In genomic region chr17:34849722-34850516, GRCm38 (mm10) we compare ENCODE assay signal across 8 mouse cellular contexts. TPM values are rescaled to one million over a fixed set of nuclear protein-coding genes. Genes with fewer than 3 reads are reported as not detected.
DNase-seq lines count a peak whose midpoint lies in the region; ATAC-seq and TF ChIP-seq lines count a peak whose summit lies in the region.

Gene Skiv2l, minus strand, starts transcription at chr17:34850210.
Gene Nelfe, plus strand, starts transcription at chr17:34850391.

- H3K9ac ChIP-seq in kidney, embryonic 14.5 days (ENCODE audit: low read depth, low read length): peak within 1 kb of the TSS; percentile 85
- H3K9ac ChIP-seq in limb, embryonic 15.5 days: peak within 1 kb of the TSS; percentile 95

- peaks cover 59% of the 10 kb centered on the region for H3K36me3 ChIP-seq in kidney, embryonic 14.5 days (ENCODE audit: control insufficient read depth, insufficient read depth, low read length)
- peaks cover 61% of the 10 kb centered on the region for H3K36me3 ChIP-seq in limb, embryonic 15.5 days

- WGBS in kidney, embryonic 14.5 days: under 1% methylated on average over 65 of the region's 65 CpGs
- under 1% methylated on average over 58 of the region's 65 CpGs for WGBS in limb, embryonic 15.5 days

- no peaks in the 10 kb centered on the region for H3K9me3 ChIP-seq in kidney, embryonic 14.5 days (ENCODE audit: control insufficient read depth, low read length)
- H3K9me3 ChIP-seq in limb, embryonic 15.5 days: no peaks in the 10 kb centered on the region

- TF ChIP-seq POLR2A in bone marrow macrophage, adult 2 months (IDR thresholded peaks at IDR 0.05; ENCODE audit: borderline replicate concordance, low read depth, low read length): no peak
- peak; percentile 64 for TF ChIP-seq POLR2A in embryonic fibroblast, embryonic 13.5 days (IDR thresholded peaks at IDR 0.05; ENCODE audit: low read depth, low read length)

- H3K4me1 ChIP-seq in bone marrow macrophage, adult 2 months (ENCODE audit: control insufficient read depth, insufficient read depth, low read length): peaks cover 9% of the 10 kb centered on the region
- 0 out of 2 replicates have a peak, but pooled peaks cover 3% of the 10 kb centered on the region for H3K4me1 ChIP-seq in embryonic fibroblast, embryonic 13.5 days (ENCODE audit: control insufficient read depth, insufficient read depth, low read length)
- H3K4me1 ChIP-seq in kidney, embryonic 14.5 days (ENCODE audit: control insufficient read depth, insufficient read depth, low read length): peaks cover 13% of the 10 kb centered on the region
- peaks cover 21% of the 10 kb centered on the region for H3K4me1 ChIP-seq in limb, embryonic 15.5 days

- peak within 1 kb of the TSS; percentile 90 for H3K4me2 ChIP-seq in kidney, embryonic 14.5 days (replicated peaks; ENCODE audit: low read depth, low read length)
- H3K4me2 ChIP-seq in limb, embryonic 15.5 days: peak within 1 kb of the TSS; percentile 93

- H3K27ac ChIP-seq in bone marrow macrophage, adult 2 months (ENCODE audit: insufficient read depth, low read depth, low read length): 0 out of 2 replicates have a peak within 1 kb of the TSS, but pooled peaks have one; percentile 3
- no peak within 1 kb of the TSS for H3K27ac ChIP-seq in embryonic fibroblast, embryonic 13.5 days (ENCODE audit: insufficient read depth, low read length)
- peak within 1 kb of the TSS; percentile 17; the same call in 1 of the 2 replicates for H3K27ac ChIP-seq in kidney, embryonic 14.5 days (ENCODE audit: low read depth, low read length)
- H3K27ac ChIP-seq in limb, embryonic 15.5 days: peak within 1 kb of the TSS; percentile 63; the same call in 1 of the 2 replicates

- TF ChIP-seq CTCF in bone marrow macrophage, adult 2 months (IDR thresholded peaks at IDR 0.05; ENCODE audit: low read depth, low read length): no peak
- TF ChIP-seq CTCF in embryonic fibroblast, embryonic 13.5 days (IDR thresholded peaks at IDR 0.05; ENCODE audit: borderline replicate concordance, insufficient read depth, low read length): no peak

- no peaks in the 10 kb centered on the region for H3K27me3 ChIP-seq in kidney, embryonic 14.5 days (ENCODE audit: control insufficient read depth, insufficient read depth, low read length)
- H3K27me3 ChIP-seq in limb, embryonic 15.5 days: no peaks in the 10 kb centered on the region

- DNase-seq in A20 (ENCODE audit: low read depth, low spot score): peak; percentile 99
- DNase-seq in heart, adult 9 months (ENCODE audit: low spot score in 2 of 2): peak; percentile 93 to 97
- DNase-seq in monocyte, adult 2 months (ENCODE audit: low read depth in 1 of 2, low spot score in 2 of 2): peak; percentile 93 to 97
- DNase-seq in spleen, postnatal 36 days (ENCODE audit: low spot score in 2 of 2): peak; percentile 97 to 98

- peak; percentile 96 for ATAC-seq in kidney, embryonic 14.5 days (ENCODE audit: low FRiP score, low TSS enrichment)
- peak; percentile 94 for ATAC-seq in limb, embryonic 15.5 days (ENCODE audit: insufficient number of reproducible peaks, low FRiP score, low TSS enrichment, low read depth)

- H3K4me3 ChIP-seq in bone marrow macrophage, adult 2 months (ENCODE audit: insufficient read depth, low read length): peak within 1 kb of the TSS; percentile 87
- peak within 1 kb of the TSS; percentile 88 for H3K4me3 ChIP-seq in embryonic fibroblast, embryonic 13.5 days (ENCODE audit: insufficient read depth, low read length)
- peak within 1 kb of the TSS; percentile 95 for H3K4me3 ChIP-seq in kidney, embryonic 14.5 days (ENCODE audit: low read length)
- H3K4me3 ChIP-seq in limb, embryonic 15.5 days: peak within 1 kb of the TSS; percentile 99

RNA-seq across cellular contexts. Expression of gene Skiv2l, which starts in this region (rescaled TPM):
- 37.8 and 40.2 TPM in 2 replicates for polyA plus RNA-seq in bone marrow macrophage, adult 2 months (2012; ENCODE audit: insufficient read depth, insufficient read length, missing spikeins)
- 25.6 and 27.7 TPM in 2 replicates for polyA plus RNA-seq in embryonic fibroblast, embryonic 13.5 days (2011; ENCODE audit: insufficient read length, low read depth, missing spikeins)
- 22.8 and 45.9 TPM in 2 replicates for polyA plus RNA-seq in kidney, embryonic 14.5 days (2014; fragmentation: Nextera tagmentation; extraction: Ambion mirVana)
- 47.2 and 47.4 TPM in 2 replicates for polyA plus RNA-seq in limb, embryonic 15.5 days (2015; fragmentation: Nextera tagmentation; extraction: Ambion mirVana)

RNA-seq across cellular contexts. Expression of gene Nelfe, which starts in this region (rescaled TPM):
- polyA plus RNA-seq in bone marrow macrophage, adult 2 months (2012; ENCODE audit: insufficient read depth, insufficient read length, missing spikeins): 48.9 and 56.8 TPM in 2 replicates
- 31.5 and 34.7 TPM in 2 replicates for polyA plus RNA-seq in embryonic fibroblast, embryonic 13.5 days (2011; ENCODE audit: insufficient read length, low read depth, missing spikeins)
- polyA plus RNA-seq in kidney, embryonic 14.5 days (2014; fragmentation: Nextera tagmentation; extraction: Ambion mirVana): 107 and 119 TPM in 2 replicates
- 90.1 and 96.4 TPM in 2 replicates for polyA plus RNA-seq in limb, embryonic 15.5 days (2015; fragmentation: Nextera tagmentation; extraction: Ambion mirVana)
